Comparison of ENCODE assay signal across 11 mouse cellular contexts in the genomic region with DNA sequence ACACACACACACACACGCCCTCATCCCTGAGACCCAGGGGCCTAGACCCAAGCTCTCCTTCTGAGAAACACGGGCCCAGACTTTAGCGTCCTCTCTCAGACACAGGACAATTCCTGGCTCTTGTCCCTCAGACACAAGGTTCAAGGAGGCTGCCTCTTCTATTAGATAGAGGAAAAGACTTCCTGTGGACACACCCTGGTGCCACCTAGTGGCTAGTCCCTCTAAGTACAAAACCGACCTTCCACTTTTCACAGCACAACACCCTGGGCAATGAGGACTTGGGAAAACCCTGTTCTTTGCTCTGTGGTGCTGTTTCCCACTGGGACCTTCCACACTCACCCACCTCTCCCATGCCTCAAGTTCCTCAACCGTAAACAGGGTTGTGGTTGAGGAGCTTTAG. TPM values are rescaled to one million over a fixed set of nuclear protein-coding genes. Genes with fewer than 3 reads are reported as not detected.
DNase-seq lines count a peak whose midpoint lies in the region; ATAC-seq and TF ChIP-seq lines count a peak whose summit lies in the region.
"Had no signal": no experiment of that assay in that cellular context is flagged by ENCODE, and none has a peak within 500 bp of the region (broad histone marks: within the 10 kb centered on the region; RNA-seq: fewer than 3 reads in every experiment).

No protein-coding gene starts in this region.

- H3K36me3 ChIP-seq in liver, adult 2 months (ENCODE audit: control insufficient read depth, insufficient read depth, low read length), result no peaks in the 10 kb centered on the region
- no peaks in the 10 kb centered on the region for H3K36me3 ChIP-seq in liver, embryonic 12.5 days
- no peaks in the 10 kb centered on the region for H3K36me3 ChIP-seq in limb, embryonic 10.5 days
- H3K36me3 ChIP-seq: limb, embryonic 15.5 days had no signal

- H3K4me2 ChIP-seq in liver, embryonic 12.5 days, result no peak overlapping the region
- H3K4me2 ChIP-seq: limb, embryonic 15.5 days had no signal

- no peak for TF ChIP-seq POLR2A in liver, adult 2 months (IDR thresholded peaks at IDR 0.05; ENCODE audit: extremely low read depth, insufficient read depth, low read length)

- no peak for ATAC-seq in liver, embryonic 12.5 days

- no peak overlapping the region for H3K9ac ChIP-seq in liver, adult 2 months (ENCODE audit: low read depth, low read length)
- H3K9ac ChIP-seq in liver, embryonic 12.5 days, result no peak overlapping the region
- H3K9ac ChIP-seq: limb, embryonic 15.5 days had no signal

- H3K4me3 ChIP-seq in liver, adult 2 months (ENCODE audit: insufficient read depth, low read depth, low read length), result no peak overlapping the region
- H3K4me3 ChIP-seq in liver, embryonic 12.5 days, result no peak overlapping the region
- no peak overlapping the region for H3K4me3 ChIP-seq in limb, embryonic 10.5 days
- H3K4me3 ChIP-seq: limb, embryonic 15.5 days had no signal

- no peaks in the 10 kb centered on the region for H3K27me3 ChIP-seq in liver, adult 2 months (ENCODE audit: control insufficient read depth, insufficient read depth, low read length)
- no peaks in the 10 kb centered on the region; the same call in 1 of the 2 replicates for H3K27me3 ChIP-seq in liver, embryonic 12.5 days (replicated peaks)
- H3K27me3 ChIP-seq in limb, embryonic 10.5 days (ENCODE audit: low read depth, poor library complexity, severe bottlenecking), result no peaks in the 10 kb centered on the region
- H3K27me3 ChIP-seq: limb, embryonic 15.5 days had no signal

- H3K27ac ChIP-seq in liver, adult 2 months (replicated peaks; ENCODE audit: insufficient read depth, low read depth, low read length), result no peak overlapping the region
- no peak overlapping the region for H3K27ac ChIP-seq in liver, embryonic 12.5 days
- no peak overlapping the region for H3K27ac ChIP-seq in limb, embryonic 10.5 days
- H3K27ac ChIP-seq: limb, embryonic 15.5 days had no signal

- no peaks in the 10 kb centered on the region for H3K79me2 ChIP-seq in liver, adult 2 months (ENCODE audit: control insufficient read depth, insufficient read depth, low read length)

- H3K9me3 ChIP-seq in liver, embryonic 12.5 days (replicated peaks), result no peaks in the 10 kb centered on the region
- no peaks in the 10 kb centered on the region for H3K9me3 ChIP-seq in limb, embryonic 10.5 days (replicated peaks)
- H3K9me3 ChIP-seq: limb, embryonic 15.5 days had no signal

- no peaks in the 10 kb centered on the region for H3K4me1 ChIP-seq in liver, adult 2 months (ENCODE audit: control insufficient read depth, insufficient read depth, low read length)
- no peaks in the 10 kb centered on the region for H3K4me1 ChIP-seq in liver, embryonic 12.5 days
- no peaks in the 10 kb centered on the region for H3K4me1 ChIP-seq in limb, embryonic 10.5 days
- H3K4me1 ChIP-seq: limb, embryonic 15.5 days had no signal

- WGBS in liver, adult 2 months, result 68% methylated on average over 5 of the region's 5 CpGs
- whole genome bisulfite sequencing in liver, embryonic 12.5 days (ENCODE audit: insufficient replicate concordance), result 49% methylated on average over 5 of the region's 5 CpGs
- 67% methylated on average over 5 of the region's 5 CpGs for WGBS in limb, embryonic 10.5 days

- peak; percentile 13; the same call in 1 of the 2 replicates for TF ChIP-seq CTCF in liver, adult 2 months (IDR thresholded peaks at IDR 0.05; ENCODE audit: low read depth, low read length)

- peak; percentile 17 for DNase-seq in adrenal gland, postnatal 10 days
- DNase-seq in adrenal gland, postnatal 4 days (ENCODE audit: low spot score in 2 of 2), result no peak
- peak; percentile 4 for DNase-seq in liver, adult 2 months (ENCODE audit: extremely low read depth, low read depth, low spot score)
- peak; percentile 39 for DNase-seq in NIH3T3 (ENCODE audit: low read depth)
- DNase-seq in limb, embryonic 10.5 days (ENCODE audit: low spot score), result peak; percentile 45
- DNase-seq in frontal cortex, adult 2 months (ENCODE audit: extremely low spot score in 1 of 2, low spot score in 1 of 2), result no peak
- no peak for DNase-seq in urinary bladder, postnatal 4 days (ENCODE audit: low spot score in 2 of 2)

RNA-seq across cellular contexts. Expression of a gene that starts 7.6 kb away (rescaled TPM):
- total RNA-seq in adrenal gland, postnatal 10 days (2021), result not detected
- not detected for total RNA-seq in adrenal gland, postnatal 4 days (2021)
- not detected in 2 replicates for total RNA-seq in liver, adult 2 months (2014; rRNA removed)
- not detected in 2 replicates for polyA plus RNA-seq in liver, adult 2 months (2012; rRNA removed)
- not detected in 2 replicates for polyA plus RNA-seq in liver, embryonic 12.5 days (2016; fragmentation: Nextera tagmentation; extraction: Ambion mirVana)
- polyA plus RNA-seq in limb, embryonic 10.5 days (2016; fragmentation: Nextera tagmentation; extraction: Ambion mirVana), result 0.18 TPM in 1 of 2 replicates, not detected in the other
- not detected in 2 replicates for polyA plus RNA-seq in frontal cortex, adult 2 months (2012; rRNA removed)
- polyA plus RNA-seq: gonadal fat pad, adult 2 months; kidney, embryonic 14.5 days; limb, embryonic 15.5 days had no signal

RNA-seq across cellular contexts. Expression of a gene that starts 24.5 kb away (rescaled TPM):
- total RNA-seq in adrenal gland, postnatal 10 days (2021), result not detected
- not detected for total RNA-seq in adrenal gland, postnatal 4 days (2021)
- not detected in 2 replicates for total RNA-seq in liver, adult 2 months (2014; rRNA removed)
- not detected in 2 replicates for polyA plus RNA-seq in liver, adult 2 months (2012; rRNA removed)
- not detected in 2 replicates for polyA plus RNA-seq in liver, embryonic 12.5 days (2016; fragmentation: Nextera tagmentation; extraction: Ambion mirVana)
- polyA plus RNA-seq in limb, embryonic 10.5 days (2016; fragmentation: Nextera tagmentation; extraction: Ambion mirVana), result not detected in 2 replicates
- not detected in 2 replicates for polyA plus RNA-seq in frontal cortex, adult 2 months (2012; rRNA removed)
- polyA plus RNA-seq: kidney, embryonic 14.5 days; limb, embryonic 15.5 days had no signal

RNA-seq across cellular contexts. Expression of a gene that starts 40.6 kb away (rescaled TPM):
- total RNA-seq in adrenal gland, postnatal 10 days (2021), result not detected
- not detected for total RNA-seq in adrenal gland, postnatal 4 days (2021)
- total RNA-seq in liver, adult 2 months (2014; rRNA removed), result not detected in 2 replicates
- not detected in 2 replicates for polyA plus RNA-seq in liver, adult 2 months (2012; rRNA removed)
- not detected in 2 replicates for polyA plus RNA-seq in liver, embryonic 12.5 days (2016; fragmentation: Nextera tagmentation; extraction: Ambion mirVana)
- not detected in 2 replicates for polyA plus RNA-seq in limb, embryonic 10.5 days (2016; fragmentation: Nextera tagmentation; extraction: Ambion mirVana)
- not detected in 2 replicates for polyA plus RNA-seq in frontal cortex, adult 2 months (2012; rRNA removed)
- polyA plus RNA-seq: gonadal fat pad, adult 2 months; kidney, embryonic 14.5 days; limb, embryonic 15.5 days had no signal

RNA-seq across cellular contexts. Expression of a gene that starts 45.0 kb away (rescaled TPM):
- total RNA-seq in adrenal gland, postnatal 10 days (2021), result under 1 TPM; 0.21 to 0.24 TPM
- total RNA-seq in adrenal gland, postnatal 4 days (2021), result not detected
- total RNA-seq in liver, adult 2 months (2014; rRNA removed), result not detected in 2 replicates
- not detected in 2 replicates for polyA plus RNA-seq in liver, adult 2 months (2012; rRNA removed)
- polyA plus RNA-seq in liver, embryonic 12.5 days (2016; fragmentation: Nextera tagmentation; extraction: Ambion mirVana), result not detected in 2 replicates
- not detected in 2 replicates for polyA plus RNA-seq in limb, embryonic 10.5 days (2016; fragmentation: Nextera tagmentation; extraction: Ambion mirVana)
- not detected in 2 replicates for polyA plus RNA-seq in frontal cortex, adult 2 months (2012; rRNA removed)
- polyA plus RNA-seq: gonadal fat pad, adult 2 months; limb, embryonic 15.5 days had no signal

RNA-seq across cellular contexts. Expression of a gene that starts 49.9 kb away (rescaled TPM):
- not detected for total RNA-seq in adrenal gland, postnatal 10 days (2021)
- total RNA-seq in adrenal gland, postnatal 4 days (2021), result not detected
- total RNA-seq in liver, adult 2 months (2014; rRNA removed), result not detected in 2 replicates
- polyA plus RNA-seq in liver, adult 2 months (2012; rRNA removed), result not detected in 2 replicates
- polyA plus RNA-seq in liver, embryonic 12.5 days (2016; fragmentation: Nextera tagmentation; extraction: Ambion mirVana), result not detected in 2 replicates
- not detected in 2 replicates for polyA plus RNA-seq in limb, embryonic 10.5 days (2016; fragmentation: Nextera tagmentation; extraction: Ambion mirVana)
- not detected in 2 replicates for polyA plus RNA-seq in frontal cortex, adult 2 months (2012; rRNA removed)
- polyA plus RNA-seq: gonadal fat pad, adult 2 months; kidney, embryonic 14.5 days; limb, embryonic 15.5 days had no signal

Comparison
In these comparisons a context has a peak if more than half of its experiments do, and no peak if none do; other contexts are left out.
1. DNase-seq: peak in adrenal gland, postnatal 10 days (single experiment), liver, adult 2 months (single experiment), NIH3T3 (single experiment) and limb, embryonic 10.5 days (single experiment); none in adrenal gland, postnatal 4 days (0 of 2), frontal cortex, adult 2 months (0 of 2) and urinary bladder, postnatal 4 days (0 of 2).